Mouse (Mus musculus) MEL (cell line): Measurements from ENCODE around the gene Senp3. TPM values are rescaled to one million over a fixed set of nuclear protein-coding genes. Genes with fewer than 3 reads are reported as not detected.

Source experiments
- DNase-seq: peaks from one replicate; pipeline ENCODE4 v3.0.0; 2011; ENCODE audit warnings: low read depth, low spot score
- H3K27ac ChIP-seq: 2 replicates; pipeline ENCODE4 v1.5.1; 2012; ENCODE audit warnings: low read depth, mild to moderate bottlenecking, control low read depth, low read length, moderate library complexity; ENCODE audit not compliant: control insufficient read depth
- H3K27me3 ChIP-seq, 2 experiments: fragments of 150-350 bp in 1 of 2; sonication (generic) in 1 of 2; 2 replicates each; pipeline ENCODE4 v1.6.1; 2012; ENCODE audit warnings: low read length in 2 of 2, mild to moderate bottlenecking in 2 of 2, improper control_type of control experiment in 1 of 2, moderate library complexity in 1 of 2; ENCODE audit not compliant: insufficient read depth in 2 of 2, control insufficient read depth in 1 of 2
- H3K36me3 ChIP-seq, 2 experiments: 2 replicates each; pipeline ENCODE4 v1.6.1; 2012 to 2014; ENCODE audit warnings: low read length in 2 of 2, improper control_type of control experiment in 1 of 2, inconsistent platforms in 1 of 2, mild to moderate bottlenecking in 1 of 2; ENCODE audit not compliant: insufficient read depth in 2 of 2, control insufficient read depth in 1 of 2
- H3K4me1 ChIP-seq, 2 experiments: fragments of 150-350 bp in 1 of 2; sonication (generic) in 1 of 2; 2 replicates each; pipeline ENCODE4 v1.6.1; 2012; ENCODE audit warnings: low read length in 2 of 2, improper control_type of control experiment in 1 of 2, mild to moderate bottlenecking in 1 of 2; ENCODE audit not compliant: insufficient read depth in 2 of 2, control insufficient read depth in 1 of 2
- H3K4me3 ChIP-seq, 2 experiments: fragments of 150-350 bp in 1 of 2; sonication (generic) in 1 of 2; 2 replicates each; pipeline ENCODE4 v1.5.1; 2012; ENCODE audit warnings: low read depth in 2 of 2, low read length in 2 of 2, mild to moderate bottlenecking in 2 of 2, moderate library complexity in 2 of 2, control low read depth in 1 of 2, improper control_type of control experiment in 1 of 2; ENCODE audit not compliant: control insufficient read depth in 1 of 2, insufficient read depth in 1 of 2
- H3K79me2 ChIP-seq: 2 replicates; pipeline ENCODE4 v1.6.1; 2012; ENCODE audit warnings: mild to moderate bottlenecking, low read length, moderate library complexity; ENCODE audit not compliant: control insufficient read depth, poor library complexity, insufficient read depth
- H3K9ac ChIP-seq: 2 replicates; pipeline ENCODE4 v1.6.1; 2012; ENCODE audit warnings: low read depth, mild to moderate bottlenecking, control low read depth, low read length, moderate library complexity; ENCODE audit not compliant: control insufficient read depth, poor library complexity, severe bottlenecking
- H3K9me3 ChIP-seq: fragments of 150-350 bp; sonication (generic); replicated peaks from 2 replicates; pipeline ENCODE4 v1.6.1; 2012; ENCODE audit warnings: mild to moderate bottlenecking, low read length, improper control_type of control experiment, moderate library complexity; ENCODE audit not compliant: insufficient read depth
- BHLHE40 ChIP-seq: IDR thresholded peaks from 2 replicates; pipeline ENCODE4 v1.6.1; 2012; ENCODE audit warnings: low read depth, mild to moderate bottlenecking, inconsistent platforms, low read length, improper control_type of control experiment, borderline replicate concordance
- CHD1 ChIP-seq: IDR thresholded peaks from 2 replicates; pipeline ENCODE4 v1.6.1; 2012; ENCODE audit warnings: low read depth, mild to moderate bottlenecking, inconsistent platforms, low read length, improper control_type of control experiment
- ELF1 ChIP-seq: IDR thresholded peaks from 2 replicates; pipeline ENCODE4 v1.6.1; 2014; ENCODE audit warnings: low read depth, mild to moderate bottlenecking, inconsistent platforms, low read length, improper control_type of control experiment, moderate library complexity
- EP300 ChIP-seq, 2 experiments: IDR thresholded peaks; 2 replicates each; pipeline ENCODE4 v1.6.1; 2011; ENCODE audit warnings: improper control_type of control experiment in 2 of 2, low read length in 2 of 2, low read depth in 1 of 2, mild to moderate bottlenecking in 1 of 2
- ETS1 ChIP-seq: IDR thresholded peaks from 2 replicates; pipeline ENCODE4 v1.6.1; 2012; ENCODE audit warnings: low read depth, mild to moderate bottlenecking, inconsistent platforms, low read length, improper control_type of control experiment, moderate library complexity
- GATA1 ChIP-seq: IDR thresholded peaks from 2 replicates; pipeline ENCODE4 v1.6.1; 2011; ENCODE audit warnings: low read depth, low read length, improper control_type of control experiment
- JUND ChIP-seq: IDR thresholded peaks from 2 replicates; pipeline ENCODE4 v1.6.1; 2011; ENCODE audit warnings: low read depth, mild to moderate bottlenecking, improper control_type of control experiment, low read length
- MEF2A ChIP-seq: IDR thresholded peaks from 2 replicates; pipeline ENCODE4 v1.6.1; 2014; ENCODE audit warnings: low read depth, mild to moderate bottlenecking, inconsistent platforms, low read length, improper control_type of control experiment; ENCODE audit not compliant: poor library complexity, insufficient replicate concordance, severe bottlenecking; ENCODE audit errors: extremely low read depth
- MYB ChIP-seq: IDR thresholded peaks from 2 replicates; pipeline ENCODE4 v1.6.1; 2011; ENCODE audit warnings: mild to moderate bottlenecking, low read depth, low read length, improper control_type of control experiment
- NELFE ChIP-seq: IDR thresholded peaks from 2 replicates; pipeline ENCODE4 v1.6.1; 2011; ENCODE audit warnings: low read depth, low read length, improper control_type of control experiment
- POLR2AphosphoS2 ChIP-seq: IDR thresholded peaks from 2 replicates; pipeline ENCODE4 v1.6.1; 2011; ENCODE audit warnings: low read length, improper control_type of control experiment
- POLR2AphosphoS5 ChIP-seq: IDR thresholded peaks from 2 replicates; pipeline ENCODE4 v1.6.1; 2012; ENCODE audit warnings: low read depth, borderline replicate concordance, mild to moderate bottlenecking, inconsistent platforms, low read length, moderate library complexity, mixed read lengths
- SIN3A ChIP-seq: IDR thresholded peaks from 2 replicates; pipeline ENCODE4 v1.6.1; 2012; ENCODE audit warnings: low read length, improper control_type of control experiment, inconsistent platforms
- SMC3 ChIP-seq: IDR thresholded peaks from 2 replicates; pipeline ENCODE4 v1.6.1; 2011; ENCODE audit warnings: low read depth, low read length, improper control_type of control experiment
- TBP ChIP-seq: IDR thresholded peaks from 2 replicates; pipeline ENCODE4 v1.8.0; 2011; ENCODE audit warnings: low read depth, low read length, improper control_type of control experiment
- ZKSCAN1 ChIP-seq: IDR thresholded peaks from 2 replicates; pipeline ENCODE4 v1.6.1; 2012; ENCODE audit warnings: low read depth, mild to moderate bottlenecking, inconsistent platforms, low read length, improper control_type of control experiment, moderate library complexity
- ZMIZ1 ChIP-seq: IDR thresholded peaks from 2 replicates; pipeline ENCODE4 v1.6.1; 2012; ENCODE audit warnings: low read depth, mild to moderate bottlenecking, inconsistent platforms, low read length, improper control_type of control experiment, moderate library complexity
- ZNF384 ChIP-seq: IDR thresholded peaks from 2 replicates; pipeline ENCODE4 v1.6.1; 2012; ENCODE audit warnings: low read depth, mild to moderate bottlenecking, inconsistent platforms, low read length, improper control_type of control experiment
- polyA plus RNA-seq, 2 experiments: library from polyadenylated mRNA; stranded (reverse) in 1 of 2; unstranded in 1 of 2; fragments of >175 nt in 1 of 2; fragments of >200 nt in 1 of 2; gene quantifications; 2 replicates each; pipeline versions ENCODE4 v1.2.1 to v1.2.4; 2012; ENCODE audit warnings: low replicate concordance in 2 of 2, low read depth in 1 of 2; ENCODE audit not compliant: insufficient read length in 2 of 2, insufficient read depth in 1 of 2, missing spikeins in 1 of 2
- total RNA-seq: library from RNA; depleted of rRNA; stranded (reverse); fragments of 300-350 nt; gene quantifications from 2 replicates; pipeline ENCODE4 v1.2.3, GENCODE M21; 2012

Gene Senp3
- total and polyA plus RNA-seq, 3 experiments, result 147 to 890 (median 171) TPM

GRCm38 (mm10) chr11:69693421-69693965 lies 11.6 kb upstream of the Senp3 start:
- Histone ChIP-seq H3K4me1 (peaks cover 0 to 6% of the 10 kb centered on the region in 2 experiments; a peak in 1 of 4 replicates), H3K79me2 (no peaks in the 10 kb centered on the region), H3K27me3 (no peaks in the 10 kb centered on the region), H3K9ac (no peak overlapping the region), H3K27ac (no peak overlapping the region), H3K9me3 (no peaks in the 10 kb centered on the region), H3K4me3 (no peak overlapping the region), H3K36me3 (no peaks in the 10 kb centered on the region)
- TF ChIP-seq TBP (no peak), ZKSCAN1 (no peak)
- DNase-seq, result no peak

DNA sequence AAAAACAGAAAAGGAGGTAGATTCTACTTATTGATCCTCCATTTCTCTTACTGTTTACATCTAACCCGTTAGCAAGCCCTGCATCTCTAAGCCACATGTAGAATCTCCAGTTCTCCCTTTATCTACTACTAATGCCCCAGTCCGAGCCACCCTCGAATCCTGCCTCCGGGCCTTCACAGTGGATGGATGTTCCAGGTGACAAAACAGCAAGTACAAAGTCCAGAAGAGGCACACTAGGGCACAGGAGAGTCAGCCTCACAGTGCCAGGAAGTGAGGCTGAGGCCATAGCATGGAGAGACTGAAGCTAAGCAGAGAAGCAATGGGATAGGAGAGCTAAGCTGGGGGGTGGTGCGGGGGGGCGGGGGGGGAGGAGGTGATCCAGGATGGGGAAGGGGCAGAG lies 11.0 kb upstream of the Senp3 start:
- DNase-seq, result no peak
- Histone ChIP-seq H3K4me1 (peaks cover 0 to 6% of the 10 kb centered on the region in 2 experiments; a peak in 1 of 4 replicates), H3K4me3 (no peak overlapping the region), H3K9me3 (no peaks in the 10 kb centered on the region), H3K27ac (no peak overlapping the region), H3K27me3 (no peaks in the 10 kb centered on the region), H3K79me2 (no peaks in the 10 kb centered on the region), H3K9ac (no peak overlapping the region), H3K36me3 (no peaks in the 10 kb centered on the region)
- no peak for TF ChIP-seq NELFE
- TF ChIP-seq SMC3, result no peak
- no peak for TF ChIP-seq ELF1
- no peak for TF ChIP-seq ZNF384
- no peak for TF ChIP-seq MYB
- TF ChIP-seq CHD1, result no peak
- TF ChIP-seq TBP, result no peak
- TF ChIP-seq MEF2A, result no peak
- no peak for TF ChIP-seq ZMIZ1
- no peak for TF ChIP-seq SIN3A
- no peak for TF ChIP-seq POLR2AphosphoS2
- TF ChIP-seq BHLHE40, result no peak
- TF ChIP-seq POLR2AphosphoS5, result no peak
- no peak for TF ChIP-seq JUND
- TF ChIP-seq ETS1, result no peak
- no peak for TF ChIP-seq GATA1
- no peak for TF ChIP-seq EP300 (IDR thresholded peaks at IDR 0.05; ENCODE audit: low read depth in 1 of 2, low read length in 2 of 2)
